Mouse (Mus musculus) cerebellum, postnatal 36 days (tissue): Measurements from ENCODE around the gene Abhd16a.
A peak's percentile ranks its signal among the peaks of the same experiment; 100 is the strongest.

Experiments used
- DNase-seq, 2 experiments: peaks; one replicate each; pipeline ENCODE4 v3.0.0; 2021 to 2022; ENCODE audit warnings: mixed read lengths in 2 of 2

The Abhd16a gene

GRCm38 (mm10) chr17:35060071-35060470, 29.0 kb upstream of the Abhd16a start:
- DNase-seq, result no peak

DNA sequence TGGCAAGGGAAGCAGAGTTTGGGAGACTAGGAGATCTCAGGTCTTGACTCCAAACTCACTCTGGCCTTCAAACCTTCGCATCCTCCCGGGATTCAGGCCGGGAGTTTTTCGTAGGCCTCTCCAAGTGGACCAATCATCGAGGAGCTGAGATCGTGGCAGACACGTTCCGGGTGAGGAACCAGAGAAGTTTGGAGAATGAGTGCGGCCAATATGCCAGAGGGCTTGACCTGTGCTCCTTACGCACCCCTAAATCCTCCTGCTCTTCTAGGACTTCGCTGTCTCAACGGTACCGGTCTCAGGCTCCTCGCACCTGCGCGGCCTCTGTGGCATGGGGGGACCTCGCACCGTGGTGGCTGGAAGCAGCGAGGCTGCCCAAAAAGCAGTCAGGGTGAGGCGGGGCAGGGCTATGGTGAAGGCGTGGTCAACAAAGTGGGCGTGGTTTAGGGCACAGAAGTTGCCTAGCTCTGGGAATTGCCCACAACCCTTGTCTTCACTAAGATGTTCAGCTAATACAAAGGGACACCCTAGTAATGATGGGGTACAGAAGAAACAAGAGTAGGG, 28.2 kb upstream of the Abhd16a start:
- DNase-seq, result no peak

DNA sequence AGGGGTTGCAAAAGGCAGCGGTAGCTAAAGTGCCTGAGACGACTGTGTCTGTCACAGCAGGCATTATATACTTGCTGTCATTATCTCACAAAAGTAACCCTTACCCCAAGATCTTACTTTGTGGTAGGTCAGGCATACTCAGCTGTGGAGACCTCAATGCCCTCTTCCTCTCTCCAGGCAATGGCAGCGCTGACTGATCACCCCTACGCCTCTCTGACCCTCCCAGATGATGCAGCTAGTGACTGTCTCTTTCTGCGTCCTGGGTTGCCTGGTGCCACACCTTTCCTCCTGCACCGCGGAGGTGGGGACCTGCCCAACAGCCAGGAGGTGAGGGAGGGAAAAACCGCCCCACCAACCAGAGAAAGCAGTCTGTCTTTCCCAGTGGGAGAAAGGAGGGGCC, 27.8 kb upstream of the Abhd16a start:
- no peak for DNase-seq

DNA sequence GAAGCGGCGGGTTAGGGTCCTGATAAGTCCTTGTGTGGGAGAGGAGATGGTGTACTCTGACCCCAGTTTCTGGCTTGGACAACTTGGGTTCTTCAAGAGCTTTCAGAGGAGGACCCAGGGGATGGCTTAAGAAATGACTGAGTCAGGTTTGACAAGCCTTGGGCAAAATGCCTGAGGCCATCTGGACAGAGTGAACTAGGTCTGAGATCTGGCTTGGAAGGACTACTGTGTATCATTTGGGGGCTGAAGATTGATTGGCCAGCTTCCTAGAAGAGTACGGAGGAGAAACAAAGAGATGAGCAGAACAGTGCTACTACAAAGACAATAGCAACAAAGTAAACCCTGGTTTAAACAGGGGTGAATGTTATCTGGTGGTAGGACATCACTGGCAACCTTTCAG, 25.6 kb upstream of the Abhd16a start:
- DNase-seq, result no peak

- peak; percentile 64 to 68 for DNase-seq
These were observed 24.6 kb upstream of the Abhd16a start for GRCm38 (mm10) chr17:35064378-35064877.

- peak; percentile 62 to 71 for DNase-seq
These were observed 23.8 kb upstream of the Abhd16a start, which contains the start of gene Ly6g6c for GRCm38 (mm10) chr17:35064951-35065947. Gene Ly6g6c, plus strand, starts transcription at chr17:35065388.

DNA sequence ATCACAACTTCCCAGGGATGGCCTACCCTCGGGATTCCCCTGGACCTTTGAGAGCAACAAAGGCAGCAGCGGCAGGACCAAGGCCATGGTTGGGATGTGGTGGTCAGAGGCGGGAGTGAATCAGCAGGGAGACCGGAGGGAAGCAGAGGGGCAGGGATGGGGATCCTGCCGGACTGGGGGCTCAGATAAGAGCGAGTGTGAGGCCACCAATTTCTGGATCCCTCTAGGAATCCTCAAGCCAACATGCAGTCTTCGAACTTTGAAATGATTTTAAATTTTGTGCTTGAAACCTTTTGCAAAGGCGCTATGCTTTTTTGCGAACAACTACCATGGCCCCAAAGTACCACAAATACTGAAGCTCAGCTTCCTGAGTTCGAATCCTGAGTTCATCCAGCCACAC, 23.0 kb upstream of the Abhd16a start, which contains the start of gene Mpig6b:
Mpig6b (minus strand) TSS at position 101 of the 400 bp plus-strand sequence.
- DNase-seq, result no peak

GRCm38 (mm10) chr17:35068213-35068914, 20.7 kb upstream of the Abhd16a start:
- DNase-seq, result no peak

- DNase-seq, result peak; percentile 83 to 87
These were observed 18.4 kb upstream of the Abhd16a start for GRCm38 (mm10) chr17:35070556-35071229.

- no peak for DNase-seq
These were observed 17.6 kb upstream of the Abhd16a start for GRCm38 (mm10) chr17:35071454-35071853.

DNA sequence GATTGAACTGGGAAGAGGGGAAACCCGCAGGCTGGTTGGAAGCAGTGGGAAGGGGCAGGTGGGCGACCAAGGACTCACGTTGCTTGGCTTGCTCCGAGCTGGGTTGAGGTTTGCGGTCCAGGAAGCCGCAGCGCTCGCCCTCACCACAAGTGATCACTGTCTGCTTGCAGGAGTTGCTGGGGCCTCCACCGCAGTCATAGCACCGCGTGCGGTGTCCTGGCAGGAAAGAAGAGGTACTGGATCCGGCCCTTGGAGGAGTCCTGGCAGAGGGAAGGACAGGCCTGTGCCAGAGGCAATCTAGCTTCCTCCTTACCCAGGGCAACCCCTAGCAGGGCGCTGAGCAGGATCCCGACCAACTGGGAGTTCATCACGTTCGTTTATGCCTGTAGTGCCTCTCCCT, 15.0 kb upstream of the Abhd16a start:
- DNase-seq, result peak; percentile 82 to 84

- peak in 1 of 2 experiments; percentile 9 for DNase-seq
These were observed 12.4 kb upstream of the Abhd16a start, which contains the start of gene Ly6g6e for GRCm38 (mm10) chr17:35076507-35077176. Gene Ly6g6e, plus strand, starts transcription at chr17:35076902.

DNA sequence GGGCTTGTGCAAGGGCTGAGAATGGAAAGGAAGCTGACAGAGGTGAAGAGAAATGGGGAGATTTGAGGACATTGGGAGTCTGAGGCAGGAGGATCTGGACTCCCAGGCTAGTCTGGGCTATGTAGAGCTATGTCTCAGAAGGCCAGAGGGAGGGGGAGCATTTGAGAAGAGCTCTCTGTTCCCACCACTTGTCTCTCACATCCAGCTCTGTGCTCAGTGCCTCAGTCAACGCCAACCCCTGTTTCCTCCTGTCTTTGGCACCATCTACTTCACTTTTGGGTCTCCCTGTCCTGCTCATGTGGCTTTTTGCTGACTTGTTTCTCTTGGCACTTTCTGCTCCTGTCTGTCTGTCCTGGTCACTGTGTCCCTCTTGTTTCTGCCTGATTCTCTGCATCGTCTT, 11.8 kb upstream of the Abhd16a start:
- DNase-seq, result peak in 1 of 2 experiments; percentile 2

- DNase-seq, result peak in 1 of 2 experiments; percentile 53
These were observed 11.3 kb upstream of the Abhd16a start, which contains the start of gene Ly6g6d for GRCm38 (mm10) chr17:35077786-35078233. Gene Ly6g6d, minus strand, starts transcription at chr17:35078065.

- DNase-seq, result no peak
These were observed 9.3 kb upstream of the Abhd16a start for GRCm38 (mm10) chr17:35079778-35080177.

GRCm38 (mm10) chr17:35080248-35080647, 8.8 kb upstream of the Abhd16a start:
- no peak for DNase-seq

DNA sequence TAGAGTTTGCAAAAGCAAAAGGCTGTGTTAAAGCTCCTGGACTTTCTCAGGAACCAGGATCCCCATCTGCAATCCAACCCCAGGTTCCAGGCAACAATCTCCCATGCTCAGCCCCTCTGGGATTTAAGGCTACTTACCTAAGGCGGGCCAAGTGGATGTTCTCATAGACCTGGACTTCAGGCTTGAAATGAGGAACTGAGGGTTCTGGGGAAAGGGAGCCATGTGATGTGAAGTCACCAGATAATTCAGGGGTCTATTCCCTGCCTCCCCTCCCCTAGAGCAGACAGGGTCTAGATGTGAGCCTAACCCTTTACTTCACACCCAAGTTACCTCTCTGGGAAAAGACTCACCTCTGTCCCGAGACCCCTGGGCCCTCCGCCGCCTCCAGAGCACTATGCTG, 8.4 kb upstream of the Abhd16a start:
- DNase-seq, result no peak

- DNase-seq, result peak; percentile 72 to 75
These were observed 6.1 kb upstream of the Abhd16a start for GRCm38 (mm10) chr17:35082841-35083576.

- no peak for DNase-seq
These were observed 5.0 kb upstream of the Abhd16a start for GRCm38 (mm10) chr17:35083929-35084497.

DNA sequence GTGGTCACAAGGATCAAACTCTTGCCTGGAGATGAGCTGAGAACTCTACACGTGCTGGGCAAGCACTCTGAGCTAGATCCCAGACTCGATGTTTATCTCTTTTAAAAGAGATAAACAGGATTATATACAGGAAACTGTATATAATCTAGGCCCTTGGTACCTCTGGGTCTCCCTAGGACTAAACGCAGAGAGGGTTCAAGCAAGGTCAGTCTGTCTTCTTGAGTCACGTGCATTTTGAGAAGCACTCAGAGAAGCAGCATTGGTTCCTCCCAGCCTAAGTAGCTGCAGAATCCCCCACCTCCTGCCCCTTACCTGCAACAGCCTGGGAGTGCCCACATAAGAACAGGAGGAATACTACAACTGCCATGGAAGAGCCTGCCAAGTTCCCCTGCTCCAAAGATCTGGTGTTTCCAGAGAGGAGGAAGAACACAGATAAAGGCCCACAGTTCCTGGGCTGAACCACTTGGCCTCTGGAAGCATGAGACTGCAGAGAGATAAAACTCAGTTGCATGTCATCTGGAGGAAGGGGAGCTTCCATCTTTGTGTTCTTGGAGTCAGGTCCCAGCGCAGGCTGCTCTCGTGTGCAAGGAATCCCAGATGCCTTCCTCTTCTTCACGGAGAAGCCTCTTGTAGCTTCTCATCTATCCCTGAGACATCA, 3.7 kb upstream of the Abhd16a start, which contains the start of gene Ly6g6f:
Ly6g6f (minus strand) TSS at position 403 of the 658 bp plus-strand sequence.
- DNase-seq, result no peak
